Mouse (Mus musculus) adrenal gland, postnatal 36 days (tissue): Measurements from ENCODE around the gene Fam172a. TPM values are rescaled to one million over a fixed set of nuclear protein-coding genes. Genes with fewer than 3 reads are reported as not detected.

Experiments used
- DNase-seq, 2 experiments: peaks; one replicate each; pipeline ENCODE4 v3.0.0; 2021; ENCODE audit warnings: mixed read lengths in 1 of 2
- total RNA-seq, 2 experiments: library from RNA; stranded (reverse); gene quantifications; 2 replicates each; pipeline ENCODE4 v1.2.3; 2021

The Fam172a gene
- total RNA-seq, 2 experiments from 2014 or later: 24.3 to 27.9 TPM

DNA sequence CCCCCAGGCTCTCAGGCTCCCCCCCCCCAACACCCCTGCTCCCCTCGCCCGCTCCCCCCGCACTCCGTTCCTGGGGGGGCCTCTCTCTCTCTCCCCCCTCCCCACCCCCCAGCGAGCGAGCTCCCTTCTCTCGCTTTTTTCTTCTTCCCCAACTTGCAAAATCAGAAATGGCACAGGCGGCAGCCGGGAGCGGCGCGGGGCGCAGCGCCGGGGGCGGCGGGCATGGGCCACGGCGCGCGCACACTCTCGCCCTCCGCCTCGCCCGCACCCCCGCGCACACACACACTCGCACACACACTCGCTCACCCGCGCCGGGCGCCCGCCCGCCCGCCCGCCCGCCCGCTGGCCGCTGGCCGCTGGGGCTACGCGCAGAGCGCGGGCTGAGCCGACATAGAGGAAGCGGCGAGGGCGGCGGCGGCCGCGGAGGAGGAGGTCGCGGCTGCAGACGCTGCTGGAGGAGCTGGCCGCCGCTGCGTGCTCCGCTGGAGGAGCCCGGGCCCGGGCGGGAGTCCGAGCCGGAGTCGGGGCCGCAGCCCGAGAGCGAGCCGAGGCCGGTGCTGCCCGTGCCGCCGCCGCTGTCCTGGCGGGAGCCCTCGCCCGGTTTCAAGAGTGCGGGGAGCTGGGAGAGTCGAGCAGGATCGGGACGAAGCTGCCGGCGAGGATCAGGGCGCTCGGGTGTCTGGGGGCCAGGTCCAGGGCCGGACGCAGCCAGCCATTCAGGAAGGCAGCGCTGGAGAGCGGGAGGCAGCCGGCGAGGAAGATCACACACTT lies 497.2 kb downstream of the Fam172a start:
- DNase-seq: peak; percentile 61 to 73

DNA sequence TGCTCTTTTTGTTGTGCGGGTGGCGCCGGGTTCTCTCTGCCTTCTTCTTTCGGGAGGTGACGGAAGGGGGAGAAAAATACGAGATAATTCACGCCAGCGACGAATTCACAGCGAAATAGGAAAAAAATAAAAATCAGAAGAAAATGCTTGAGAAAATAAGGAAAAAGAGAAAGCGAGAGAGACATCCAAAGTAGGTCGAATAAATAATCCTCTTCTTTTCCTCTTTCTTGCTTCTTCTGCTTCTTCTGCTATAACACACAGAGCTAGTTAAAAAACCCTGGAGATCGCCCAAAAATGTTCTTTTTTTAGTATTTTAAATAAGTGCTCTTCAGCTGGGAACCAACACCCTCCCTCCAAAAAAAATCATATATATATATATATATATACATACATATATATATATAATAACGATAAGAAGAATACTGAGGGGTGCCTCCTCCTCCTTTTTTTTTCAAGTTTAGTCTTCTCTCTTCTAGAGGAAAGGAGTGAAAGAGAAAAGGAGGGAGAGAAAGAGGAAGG lies 497.9 kb downstream of the Fam172a start, which contains the start of gene Nr2f1:
Gene Nr2f1 (minus strand): TSS at position 116 of the 519 bp plus-strand sequence.
- DNase-seq: no peak

DNA sequence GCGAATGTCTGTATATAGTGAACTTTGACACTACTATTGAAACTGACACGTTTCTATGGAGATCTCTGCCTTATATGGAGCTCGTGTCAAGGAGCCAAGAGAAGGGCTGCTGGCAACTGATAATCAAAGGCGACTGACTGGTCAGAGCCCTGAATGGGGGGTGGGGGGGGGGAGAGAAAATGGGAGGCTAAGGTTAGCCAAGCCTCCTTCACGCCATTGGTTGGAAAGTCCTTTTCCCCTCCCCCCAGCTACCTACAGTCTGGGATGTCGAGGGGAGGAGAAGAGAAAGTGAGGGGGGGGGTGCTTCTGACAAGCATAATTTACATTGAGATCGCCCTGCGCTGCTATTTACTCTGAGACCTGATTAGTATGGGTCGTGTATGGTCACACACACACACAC lies 498.6 kb downstream of the Fam172a start:
- peak; percentile 77 to 83 for DNase-seq

DNA sequence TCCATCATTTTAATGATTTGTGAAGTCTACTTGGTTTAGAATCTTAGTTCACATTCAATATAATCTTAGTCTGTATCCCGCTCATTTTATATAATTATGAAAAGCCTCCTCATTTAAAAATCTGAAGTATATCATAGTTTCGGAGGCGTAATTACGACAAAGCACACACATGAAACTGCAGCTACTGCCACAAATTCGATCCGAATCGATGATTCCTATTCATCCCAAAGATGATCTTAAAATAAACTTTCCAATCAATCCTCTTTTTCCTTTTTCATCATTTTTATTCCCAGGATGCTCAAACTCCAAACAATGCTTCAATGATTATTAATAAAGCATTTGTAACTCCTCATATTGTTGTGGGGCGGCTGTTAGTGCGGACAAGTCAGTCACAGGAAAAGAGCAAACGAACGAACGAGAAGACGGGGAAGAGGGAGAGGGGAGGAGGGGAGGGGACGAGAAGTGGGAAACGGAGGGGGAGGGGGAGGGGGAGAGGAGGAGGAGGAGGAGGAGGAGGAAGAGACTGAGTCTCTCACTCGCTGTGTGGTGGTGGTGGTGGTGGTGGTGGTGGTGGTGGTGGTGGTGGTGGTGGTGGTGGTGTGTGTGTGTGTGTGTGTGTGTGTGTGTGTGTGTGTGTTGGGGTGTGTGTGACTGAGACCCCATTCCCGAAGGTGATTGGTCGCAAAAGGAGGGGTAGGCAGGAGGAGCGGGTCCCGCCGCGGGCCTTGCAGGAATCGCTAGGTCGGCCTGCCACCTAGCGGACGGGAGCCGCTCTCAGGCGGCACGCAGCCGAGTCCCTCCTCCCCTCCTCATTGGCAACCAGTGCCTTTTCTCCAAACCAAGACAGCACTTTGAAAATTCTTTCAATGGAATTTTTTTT lies 499.4 kb downstream of the Fam172a start:
- peak; percentile 93 to 96 for DNase-seq

DNA sequence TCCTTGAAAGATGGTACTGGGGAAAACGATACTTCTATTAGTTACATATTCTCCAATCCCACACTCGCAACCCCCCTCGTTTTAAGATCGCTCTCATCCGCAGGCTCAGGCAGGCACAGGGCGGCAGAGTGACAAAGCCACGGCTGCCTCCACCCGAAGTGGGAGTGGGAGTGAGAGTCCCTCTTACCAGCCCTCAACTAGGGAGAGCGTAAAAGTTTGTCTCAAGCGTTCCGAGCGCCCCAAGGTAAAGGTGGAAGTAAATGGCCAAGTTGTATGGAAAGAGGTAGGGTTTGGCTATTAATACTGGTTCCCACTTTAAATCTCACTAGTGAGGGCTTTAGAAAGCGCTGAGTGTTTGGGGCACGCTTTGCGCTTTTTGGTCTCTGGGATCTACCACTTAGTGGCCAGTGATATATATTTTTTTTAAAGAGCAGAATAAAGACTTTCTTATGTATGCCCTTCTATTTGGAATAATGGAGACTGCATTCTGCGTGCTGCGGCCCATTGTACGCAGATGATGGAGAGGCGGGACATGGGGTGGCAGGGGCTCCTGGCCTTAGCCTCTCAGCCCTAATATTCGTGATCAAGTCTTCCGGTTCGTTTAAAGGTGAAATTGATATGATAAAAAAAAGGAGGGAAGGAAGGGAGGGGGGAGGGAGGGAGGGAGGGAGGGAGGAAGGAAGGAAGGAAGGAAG lies 500.2 kb downstream of the Fam172a start:
- peak in 1 of 2 experiments; percentile 39 for DNase-seq

DNA sequence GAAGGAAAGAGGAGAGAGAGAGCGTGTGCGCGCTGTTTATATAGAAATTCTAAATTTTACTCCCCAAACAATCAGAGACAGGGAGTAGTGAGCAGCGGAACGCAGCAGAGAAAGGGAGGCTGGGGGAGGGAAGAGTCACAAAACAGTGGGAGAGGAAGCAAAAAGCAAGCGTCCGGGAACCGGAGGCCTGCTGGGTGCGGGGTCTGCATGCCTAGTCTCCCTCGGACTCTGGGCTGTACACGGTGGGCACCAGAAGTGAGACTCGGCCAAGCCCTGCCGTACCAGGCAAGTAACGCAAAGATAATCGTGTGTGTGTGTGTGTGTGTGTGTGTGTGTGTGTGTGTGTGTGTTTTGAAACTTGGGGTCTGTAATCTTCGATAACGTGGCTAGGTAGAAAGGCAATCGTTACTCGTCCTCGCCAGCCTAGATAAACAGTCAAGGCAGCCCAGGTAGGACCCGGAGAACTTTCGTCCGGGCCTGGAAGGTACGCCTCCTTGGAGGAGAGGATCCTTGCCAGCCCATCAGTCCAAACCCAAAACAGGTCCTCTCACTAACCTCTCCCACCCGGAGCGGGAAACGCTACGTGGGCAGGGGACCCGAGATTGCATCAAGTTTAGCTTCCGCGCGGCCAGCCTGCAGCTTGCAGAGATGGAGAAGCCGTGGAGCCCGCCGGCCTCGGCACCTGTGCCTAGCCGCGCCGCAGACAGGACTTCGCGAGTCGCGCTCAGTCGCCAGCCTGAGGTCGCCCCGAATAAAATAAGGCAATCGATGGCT lies 500.9 kb downstream of the Fam172a start:
- peak; percentile 62 to 68 for DNase-seq

DNA sequence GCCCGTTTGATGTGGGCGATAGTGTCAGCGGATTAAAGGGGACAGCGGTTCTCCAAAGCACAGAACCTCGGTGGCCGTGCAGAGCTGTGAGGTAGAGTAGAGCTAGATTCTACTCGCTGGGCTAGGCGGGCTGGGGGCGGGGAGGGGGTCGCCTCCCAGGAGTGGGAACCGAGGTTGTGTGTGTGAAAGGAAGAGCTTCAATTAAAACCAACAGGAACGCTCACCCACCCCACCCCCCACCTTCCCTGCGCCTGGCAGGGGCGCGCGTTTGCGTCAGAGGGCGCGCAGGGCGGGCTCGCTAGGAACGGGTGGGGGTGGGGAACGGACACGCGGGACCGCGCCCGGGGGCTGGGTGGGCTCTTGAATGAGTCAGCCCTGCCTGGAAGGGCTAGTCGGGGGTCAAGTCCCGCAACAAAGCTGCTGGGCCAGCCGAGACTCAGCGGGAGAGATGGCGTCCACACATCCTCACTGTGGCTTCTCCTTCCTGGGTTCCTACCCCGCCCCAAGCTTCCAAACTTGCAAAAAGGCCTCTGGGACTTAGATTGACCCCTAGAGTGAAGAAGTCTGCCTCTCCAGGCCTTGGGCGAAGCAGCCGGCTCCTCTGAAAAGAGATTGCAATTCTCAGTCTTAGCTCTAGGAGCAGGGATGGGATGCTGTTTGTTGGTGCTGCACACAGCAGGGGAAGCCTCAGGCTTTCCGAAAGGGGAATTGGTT lies 501.7 kb downstream of the Fam172a start:
- DNase-seq: peak; percentile 76 to 88

DNA sequence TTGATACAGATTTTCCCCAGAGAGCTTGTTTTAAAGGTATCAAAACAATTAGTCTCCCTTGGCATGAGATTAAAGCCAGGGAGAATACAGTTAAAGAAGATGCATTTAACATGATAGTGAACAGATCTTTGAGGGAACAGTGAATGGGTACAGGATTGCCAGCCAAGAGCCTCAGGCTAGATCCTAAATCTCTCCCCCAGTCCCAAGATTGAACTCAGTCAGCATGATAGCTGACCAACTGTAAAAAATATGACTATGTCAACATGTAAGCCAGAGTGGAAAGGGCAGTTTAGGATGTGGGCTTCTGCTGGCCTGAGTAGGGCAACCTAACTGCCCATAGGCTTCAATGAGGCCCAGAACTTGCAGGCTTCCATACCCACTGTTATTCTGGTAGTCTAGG lies 503.6 kb downstream of the Fam172a start:
- DNase-seq: no peak

DNA sequence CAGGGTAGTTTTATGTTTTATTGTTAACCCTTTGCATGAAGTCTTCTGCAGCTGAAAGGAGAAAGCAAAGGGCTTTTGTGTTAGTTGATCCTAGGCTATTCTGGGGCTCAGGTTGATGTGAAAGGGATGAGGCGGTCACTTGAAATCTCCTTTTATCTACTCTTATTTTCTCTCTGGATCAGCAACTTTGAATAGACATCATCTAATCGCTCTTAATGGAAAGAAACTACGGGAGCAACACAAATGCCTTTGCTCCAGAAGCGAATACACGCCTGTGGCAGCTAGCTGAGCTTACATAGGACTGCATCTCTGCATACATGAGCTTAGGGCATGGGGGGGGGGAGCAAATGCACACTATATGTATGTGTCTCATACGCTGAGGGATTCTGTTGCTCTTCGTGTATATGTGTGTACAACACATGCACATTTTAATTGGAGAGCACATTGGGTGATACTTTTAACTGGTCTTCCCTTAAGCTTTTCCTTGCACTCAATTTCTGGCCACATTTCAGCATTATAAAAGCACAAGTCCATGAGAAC lies 505.1 kb downstream of the Fam172a start:
- DNase-seq: no peak

DNA sequence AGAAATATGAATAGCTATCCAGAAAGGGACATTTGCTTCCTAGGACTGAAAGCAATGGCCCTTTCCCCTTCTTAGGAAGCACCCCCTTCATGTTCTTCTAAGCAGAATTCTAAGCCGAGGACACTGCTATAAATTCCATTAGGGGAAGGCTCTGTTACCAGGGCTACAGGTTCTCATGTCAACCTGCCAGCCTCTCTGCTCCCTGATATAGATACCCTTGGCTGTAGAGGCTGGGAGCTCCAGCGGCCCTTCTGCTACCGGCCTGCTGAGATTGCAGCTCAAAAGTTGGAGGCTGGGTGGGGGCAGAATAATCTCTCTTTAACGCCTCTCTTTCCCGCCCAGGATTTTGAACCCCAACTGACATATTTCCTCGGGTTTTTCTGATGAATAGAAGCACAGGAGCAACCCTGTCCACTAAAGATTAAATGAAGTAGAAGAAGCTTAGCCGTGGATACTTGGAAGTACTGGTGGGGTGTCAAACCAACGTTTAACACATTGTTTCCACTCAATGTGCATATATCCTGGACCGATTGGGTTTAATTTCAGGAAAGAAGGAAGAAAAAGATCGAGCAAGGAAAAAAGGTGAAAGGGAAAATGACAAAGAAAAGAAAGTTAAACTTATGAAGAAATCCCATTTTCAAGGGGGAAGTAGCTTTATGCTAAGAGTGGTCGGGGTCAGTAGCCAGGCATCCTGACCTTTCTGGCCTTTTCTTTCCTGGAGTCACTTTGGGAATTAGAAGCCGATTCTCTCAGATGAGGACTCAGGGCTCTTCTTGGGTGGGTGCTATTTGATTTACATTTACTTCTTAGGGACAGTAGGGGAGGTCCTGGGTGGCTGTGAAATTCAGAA lies 506.2 kb downstream of the Fam172a start:
- peak; percentile 47 to 60 for DNase-seq

DNA sequence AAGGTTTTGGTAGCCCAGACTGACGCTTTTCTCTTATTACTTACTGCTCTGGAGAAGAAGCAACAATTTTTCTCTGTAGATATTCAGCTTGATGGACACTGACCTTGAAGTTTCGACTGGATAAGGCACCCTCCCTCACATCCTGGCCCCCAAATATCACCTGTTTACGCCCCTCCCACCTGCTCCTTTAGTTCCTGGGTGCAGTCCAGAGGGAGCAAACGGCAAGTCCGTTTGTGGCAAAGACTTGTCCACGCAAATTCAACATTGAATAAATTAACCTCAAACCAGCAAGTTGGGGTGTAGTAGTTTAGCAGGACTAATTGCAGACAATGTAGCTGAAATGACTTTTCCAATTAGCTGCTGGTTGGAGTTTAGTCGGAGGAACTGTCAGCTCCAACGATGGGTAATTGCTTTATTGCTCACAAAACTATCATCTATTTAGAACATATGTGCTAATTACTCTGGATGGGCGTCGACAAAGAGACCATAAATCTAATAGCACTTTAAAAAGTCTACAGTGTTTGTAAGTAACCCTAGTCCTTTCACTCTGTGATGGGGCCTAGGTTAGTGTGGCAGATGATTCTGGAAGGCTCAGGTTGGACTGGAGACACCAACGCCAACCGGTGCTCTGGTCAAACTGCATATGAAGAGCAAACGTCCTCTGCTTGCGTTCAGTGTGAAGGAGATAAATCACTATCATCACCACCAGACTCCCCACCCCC lies 507.0 kb downstream of the Fam172a start:
- DNase-seq: no peak

DNA sequence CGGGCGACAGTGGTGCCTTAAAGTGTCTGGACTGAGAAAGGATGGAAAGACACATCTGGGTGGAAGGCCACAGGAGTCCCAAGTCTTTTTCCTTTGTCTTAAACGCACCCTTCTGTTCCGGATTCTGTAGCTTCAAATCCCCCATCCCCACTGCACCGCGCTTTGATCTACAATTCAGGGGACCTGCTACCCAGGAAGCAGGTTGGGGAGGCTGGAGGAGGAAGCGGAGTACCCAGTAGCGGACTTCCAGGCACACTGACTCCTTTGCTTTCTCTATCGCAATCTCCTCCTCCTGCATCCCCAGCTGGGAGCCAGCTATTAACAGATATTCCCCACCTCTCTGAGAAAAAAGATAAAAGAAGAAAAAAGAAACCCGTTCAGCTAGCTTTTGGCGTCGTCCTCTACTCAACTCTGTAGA lies 507.8 kb downstream of the Fam172a start:
- DNase-seq: no peak

DNA sequence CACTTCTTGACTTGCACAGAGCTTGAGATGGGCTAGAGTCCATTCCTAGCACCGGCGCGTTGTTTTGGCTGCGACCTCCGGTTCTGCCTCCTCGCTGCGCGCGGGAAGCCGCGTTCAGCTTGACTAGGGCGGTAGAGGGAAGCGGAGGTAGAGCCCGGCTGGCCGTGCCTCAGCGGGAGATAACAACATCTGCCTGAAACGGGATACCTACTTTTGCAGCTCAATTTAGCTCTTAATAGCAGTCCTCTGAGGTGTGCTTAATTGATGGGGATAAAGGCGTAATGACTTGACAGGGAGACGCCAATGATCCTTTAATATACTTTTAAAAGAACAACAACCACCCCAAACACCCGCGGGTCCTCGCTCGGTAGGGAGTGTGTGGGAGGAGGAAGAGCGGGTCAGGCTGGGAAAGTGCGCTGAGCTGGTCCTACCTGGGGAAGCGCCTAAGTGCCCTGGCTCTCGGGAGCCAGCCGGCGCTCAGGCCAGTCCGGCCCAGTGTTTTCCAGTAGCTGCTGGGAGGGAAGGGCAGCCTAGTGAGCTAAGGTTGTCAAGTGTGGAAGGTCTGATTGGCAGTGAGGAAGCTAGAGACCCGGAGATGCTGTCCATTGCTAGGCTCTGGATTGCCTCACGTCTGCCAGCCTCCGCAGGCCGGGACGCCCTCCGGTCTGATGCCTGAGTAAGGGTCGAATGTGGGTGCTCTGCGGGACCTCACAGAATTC lies 508.4 kb downstream of the Fam172a start:
- DNase-seq: peak; percentile 49 to 63

DNA sequence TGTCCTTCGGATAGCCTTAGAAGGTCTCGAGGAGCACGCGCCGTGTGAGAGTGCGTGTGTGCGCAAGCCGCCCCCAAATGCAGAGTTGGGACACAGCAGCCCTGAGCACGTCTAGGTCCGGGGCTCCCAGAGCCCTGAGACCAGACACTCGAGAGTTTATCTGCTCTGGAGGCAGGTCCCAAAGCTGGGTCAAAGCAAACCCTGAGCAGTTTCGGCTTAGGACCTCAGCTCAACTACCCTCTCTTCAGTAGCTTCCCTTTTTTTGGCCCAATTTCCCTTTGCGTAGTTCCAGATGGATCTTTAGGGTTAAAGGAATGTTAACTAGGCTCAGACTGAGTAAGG lies 508.9 kb downstream of the Fam172a start:
- DNase-seq: no peak

DNA sequence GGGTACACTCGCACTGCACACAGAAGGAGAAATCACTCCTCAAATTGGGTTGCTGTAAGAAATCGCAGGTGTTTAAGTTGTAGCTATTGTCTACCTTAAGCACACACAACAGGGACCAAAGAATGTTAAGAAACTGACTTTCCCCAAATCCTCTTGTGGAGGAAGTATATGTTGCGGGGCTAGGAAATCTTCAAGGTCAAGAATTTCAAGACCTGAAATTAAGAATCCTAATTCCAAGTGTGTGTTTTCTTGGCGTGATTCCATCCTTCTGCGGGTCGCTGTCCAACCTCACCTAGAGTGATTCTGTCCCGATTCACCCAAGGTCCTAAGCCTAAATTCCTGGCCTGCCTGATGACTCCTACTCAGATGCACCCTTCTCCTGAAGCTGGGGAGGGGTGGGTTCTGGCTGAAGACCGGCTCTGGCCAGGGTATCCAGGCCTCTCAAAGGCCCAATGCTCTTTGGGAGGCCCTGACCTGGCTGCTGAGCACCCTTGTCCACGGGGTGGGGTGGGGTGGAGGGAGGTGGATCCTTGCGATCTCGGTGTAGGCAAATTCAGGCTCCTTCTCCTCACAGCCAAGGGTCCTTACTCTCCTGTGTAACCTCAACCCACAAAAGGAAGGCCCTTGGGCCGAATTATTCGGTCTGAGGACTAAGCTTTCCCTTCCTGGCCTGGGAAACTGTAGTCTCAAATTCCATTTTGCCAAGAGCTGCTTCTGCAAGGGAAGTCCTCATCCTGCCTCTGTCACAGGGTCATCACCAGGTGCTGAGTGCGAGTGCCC lies 509.6 kb downstream of the Fam172a start:
- no peak for DNase-seq

DNA sequence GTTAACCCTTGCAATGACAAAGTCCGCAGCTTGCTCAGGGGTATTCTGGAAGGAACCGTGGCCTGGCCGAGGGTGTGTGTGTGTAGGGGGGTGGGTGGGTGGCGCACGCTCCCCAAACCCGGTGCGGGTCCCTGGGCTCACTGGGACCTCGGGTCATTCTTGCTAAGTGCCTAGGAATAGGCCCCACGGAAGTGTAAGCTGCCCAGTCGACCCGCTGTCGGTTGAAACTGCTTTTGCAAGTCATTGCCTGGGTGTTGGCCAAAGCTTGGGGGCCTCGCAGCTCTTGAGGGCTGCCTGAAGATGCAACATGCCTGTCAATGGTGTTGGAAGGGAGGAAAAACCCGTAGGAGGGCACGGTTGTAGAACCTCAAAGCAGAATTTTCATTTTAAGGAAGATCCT lies 510.3 kb downstream of the Fam172a start:
- no peak for DNase-seq

DNA sequence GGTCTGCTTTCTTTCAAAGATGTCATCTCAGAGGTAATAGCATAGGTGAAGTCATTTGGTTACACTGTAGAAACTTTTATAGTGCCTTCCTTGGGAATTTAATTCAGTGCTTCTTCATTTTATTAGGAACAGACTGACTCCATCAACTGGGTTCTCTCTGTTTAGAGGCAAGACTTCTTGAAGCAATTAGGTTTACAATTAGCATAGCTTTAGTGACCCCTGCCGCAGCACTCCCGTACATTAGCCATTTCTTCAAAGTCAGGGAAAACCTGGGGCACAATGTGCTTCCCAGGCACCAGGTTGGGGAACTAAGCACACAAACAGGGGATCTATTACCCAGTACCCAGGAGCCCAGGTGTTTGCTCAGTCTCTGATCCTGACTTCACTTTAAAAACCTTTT lies 511.3 kb downstream of the Fam172a start:
- no peak for DNase-seq
